ENCODE assay signal across 7 mouse cellular contexts in the genomic region with DNA sequence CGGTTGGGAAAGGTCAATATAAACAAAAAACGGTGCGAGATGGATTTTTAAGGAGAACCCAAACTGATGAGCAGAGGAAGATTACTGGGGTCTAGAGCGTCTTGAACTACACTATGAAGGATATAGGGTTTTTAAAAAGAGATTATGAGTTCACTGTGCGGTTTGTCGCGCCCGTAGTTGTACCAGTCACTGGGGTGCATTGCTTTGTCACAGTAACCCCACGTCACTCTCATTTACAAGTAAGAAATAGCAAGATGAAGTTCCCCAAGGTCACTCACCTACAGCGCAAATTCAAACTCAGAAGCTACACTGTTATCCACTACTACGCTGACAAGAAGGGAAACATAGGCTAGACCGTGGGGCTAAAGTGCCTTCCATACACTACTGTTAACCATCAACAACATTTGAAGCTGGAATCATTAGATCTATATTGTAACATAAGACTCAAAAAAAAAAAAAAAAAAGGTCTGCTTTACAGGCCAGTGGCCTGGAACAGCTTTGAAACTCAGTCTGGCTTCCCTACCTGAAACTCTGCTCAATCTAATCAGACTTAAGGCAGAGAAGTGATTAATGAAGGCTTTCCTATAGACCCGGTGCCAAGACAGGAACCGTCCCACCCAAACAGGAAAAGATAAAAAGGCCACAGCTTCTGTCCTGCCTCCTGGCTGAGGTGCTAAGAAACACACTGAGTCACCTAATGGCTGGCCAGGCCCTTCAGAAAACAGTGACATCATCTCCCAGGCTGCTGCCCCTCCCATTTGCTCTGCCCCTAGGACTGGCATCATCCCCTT. TPM values are rescaled to one million over a fixed set of nuclear protein-coding genes. Genes with fewer than 3 reads are reported as not detected.
DNase-seq lines count a peak whose midpoint lies in the region; ATAC-seq and TF ChIP-seq lines count a peak whose summit lies in the region.

No protein-coding gene starts in this region.

- no peaks in the 10 kb centered on the region for H3K4me1 ChIP-seq in ES-Bruce4 (ENCODE audit: control insufficient read depth, insufficient read depth, low read length)
- peaks cover 60% of the 10 kb centered on the region for H3K4me1 ChIP-seq in erythroblast, embryonic 14.5 days (ENCODE audit: control insufficient read depth)
- peaks cover 30% of the 10 kb centered on the region for H3K4me1 ChIP-seq in limb, embryonic 13.5 days
- H3K4me1 ChIP-seq in midbrain, embryonic 13.5 days (replicated peaks) = peaks cover 37% of the 10 kb centered on the region

- no peaks in the 10 kb centered on the region for H3K36me3 ChIP-seq in ES-Bruce4 (ENCODE audit: control insufficient read depth, insufficient read depth, low read length, poor library complexity, severe bottlenecking)
- peaks cover 9% of the 10 kb centered on the region for H3K36me3 ChIP-seq in erythroblast, embryonic 14.5 days (ENCODE audit: control insufficient read depth)
- no peaks in the 10 kb centered on the region for H3K36me3 ChIP-seq in limb, embryonic 13.5 days
- no peaks in the 10 kb centered on the region for H3K36me3 ChIP-seq in midbrain, embryonic 13.5 days

- H3K4me2 ChIP-seq in limb, embryonic 13.5 days (replicated peaks) = peak overlapping the region; percentile 73
- peak overlapping the region; percentile 69 for H3K4me2 ChIP-seq in midbrain, embryonic 13.5 days (replicated peaks)

- peak; percentile 32 to 46 for DNase-seq in adrenal gland, adult 18-20 months (ENCODE audit: low spot score in 2 of 2)
- DNase-seq in layer of hippocampus, adult 11-12 months (ENCODE audit: low spot score) = no peak

- H3K9me3 ChIP-seq in ES-Bruce4 (replicated peaks; ENCODE audit: control insufficient read depth, insufficient read depth, low read length, poor library complexity, severe bottlenecking) = no peaks in the 10 kb centered on the region
- no peaks in the 10 kb centered on the region for H3K9me3 ChIP-seq in erythroblast, embryonic 14.5 days (ENCODE audit: control insufficient read depth, low read length)
- H3K9me3 ChIP-seq in limb, embryonic 13.5 days = no peaks in the 10 kb centered on the region
- no peaks in the 10 kb centered on the region for H3K9me3 ChIP-seq in midbrain, embryonic 13.5 days

- no peaks in the 10 kb centered on the region for H3K27me3 ChIP-seq in ES-Bruce4 (ENCODE audit: control insufficient read depth, insufficient read depth, low read length, poor library complexity, severe bottlenecking)
- no peaks in the 10 kb centered on the region for H3K27me3 ChIP-seq in erythroblast, embryonic 14.5 days (ENCODE audit: control insufficient read depth)
- H3K27me3 ChIP-seq in limb, embryonic 13.5 days = peaks cover 10% of the 10 kb centered on the region
- no peaks in the 10 kb centered on the region for H3K27me3 ChIP-seq in midbrain, embryonic 13.5 days

- H3K27ac ChIP-seq in ES-Bruce4 (ENCODE audit: insufficient read depth, low read length) = 0 out of 2 replicates have a peak overlapping the region, but pooled peaks have one; percentile 6
- H3K27ac ChIP-seq in limb, embryonic 13.5 days = peak overlapping the region; percentile 61; the same call in 1 of the 2 replicates
- H3K27ac ChIP-seq in midbrain, embryonic 13.5 days = peak overlapping the region; percentile 70

- peak; percentile 66 to 70 for ATAC-seq in hematopoietic stem cell, adult 5-6 weeks (replicated peaks in 1 of 2; ENCODE audit: insufficient read depth in 1 of 2, low FRiP score in 2 of 2, low TSS enrichment in 1 of 2, low read depth in 1 of 2, poor library complexity in 2 of 2, severe bottlenecking in 2 of 2)
- ATAC-seq in limb, embryonic 13.5 days (ENCODE audit: low FRiP score, low read depth) = no peak
- ATAC-seq in midbrain, embryonic 13.5 days = no peak

- TF ChIP-seq POLR2A in ES-Bruce4 (IDR thresholded peaks at IDR 0.05; ENCODE audit: insufficient read depth, low read length) = no peak

- TF ChIP-seq EP300 in ES-Bruce4 (IDR thresholded peaks at IDR 0.05; ENCODE audit: insufficient read depth, low read depth, low read length) = no peak

- peak overlapping the region; percentile 69 for H3K9ac ChIP-seq in ES-Bruce4 (ENCODE audit: low read depth, poor library complexity, severe bottlenecking)
- H3K9ac ChIP-seq in limb, embryonic 13.5 days = peak overlapping the region; percentile 61
- H3K9ac ChIP-seq in midbrain, embryonic 13.5 days (replicated peaks) = peak overlapping the region; percentile 60

- TF ChIP-seq CTCF in ES-Bruce4 (IDR thresholded peaks at IDR 0.05; ENCODE audit: low read depth, low read length) = no peak

- H3K4me3 ChIP-seq in ES-Bruce4 (ENCODE audit: low read depth, low read length) = peak overlapping the region; percentile 35
- H3K4me3 ChIP-seq in erythroblast, embryonic 14.5 days (replicated peaks) = peak overlapping the region; percentile 97
- H3K4me3 ChIP-seq in limb, embryonic 13.5 days = peak overlapping the region; percentile 90
- peak overlapping the region; percentile 93 for H3K4me3 ChIP-seq in midbrain, embryonic 13.5 days (replicated peaks)

- 42% methylated on average over 14 of the region's 14 CpGs for WGBS in limb, embryonic 13.5 days
- 45% methylated on average over 14 of the region's 14 CpGs for WGBS in midbrain, embryonic 13.5 days

RNA-seq across cellular contexts. Expression of a gene that starts 17.9 kb away (rescaled TPM):
- polyA plus RNA-seq in ES-Bruce4 (2011; ENCODE audit: insufficient read depth, insufficient read length, low read depth, missing spikeins) = 59.3 and 71.7 TPM in 2 replicates
- 10 to 100 TPM; 76.9 to 85.9 TPM for total RNA-seq in adrenal gland, adult 18-20 months (2021)
- polyA plus RNA-seq in erythroblast, embryonic 14.5 days (2012) = 6.3 and 6.6 TPM in 2 replicates
- total RNA-seq in hematopoietic stem cell, adult 5-6 weeks (2017) = 51.2 and 73.3 TPM in 2 replicates
- polyA plus RNA-seq in limb, embryonic 13.5 days (2015; fragmentation: Nextera tagmentation; extraction: Ambion mirVana) = 98.8 and 102 TPM in 2 replicates
- 79.9 and 80.8 TPM in 2 replicates for polyA plus RNA-seq in midbrain, embryonic 13.5 days (2015; fragmentation: Nextera tagmentation; extraction: Ambion mirVana)

RNA-seq across cellular contexts. Expression of a gene that starts 34.5 kb away (rescaled TPM):
- not detected in 2 replicates for polyA plus RNA-seq in ES-Bruce4 (2011; ENCODE audit: insufficient read depth, insufficient read length, low read depth, missing spikeins)
- total RNA-seq in adrenal gland, adult 18-20 months (2021) = not detected
- 0.01 TPM in 1 of 2 replicates, not detected in the other for polyA plus RNA-seq in erythroblast, embryonic 14.5 days (2012)
- total RNA-seq in hematopoietic stem cell, adult 5-6 weeks (2017) = not detected in 2 replicates
- 0.15 and 0.23 TPM in 2 replicates for polyA plus RNA-seq in limb, embryonic 13.5 days (2015; fragmentation: Nextera tagmentation; extraction: Ambion mirVana)
- 0.04 and 0.05 TPM in 2 replicates for polyA plus RNA-seq in midbrain, embryonic 13.5 days (2015; fragmentation: Nextera tagmentation; extraction: Ambion mirVana)

RNA-seq across cellular contexts. Expression of a gene that starts 47.6 kb away (rescaled TPM):
- 4,511 and 5,371 TPM in 2 replicates for polyA plus RNA-seq in ES-Bruce4 (2011; ENCODE audit: insufficient read depth, insufficient read length, low read depth, missing spikeins)
- 1,000 to 10,000 TPM; 1,157 to 1,226 TPM for total RNA-seq in adrenal gland, adult 18-20 months (2021)
- 7.0 and 11.1 TPM in 2 replicates for polyA plus RNA-seq in erythroblast, embryonic 14.5 days (2012)
- total RNA-seq in hematopoietic stem cell, adult 5-6 weeks (2017) = 6,451 and 7,582 TPM in 2 replicates
- polyA plus RNA-seq in limb, embryonic 13.5 days (2015; fragmentation: Nextera tagmentation; extraction: Ambion mirVana) = 996 and 1,041 TPM in 2 replicates
- 718 and 727 TPM in 2 replicates for polyA plus RNA-seq in midbrain, embryonic 13.5 days (2015; fragmentation: Nextera tagmentation; extraction: Ambion mirVana)

Comparison
In these comparisons a context has a peak if more than half of its experiments do, and no peak if none do; other contexts are left out.
1. H3K27ac ChIP-seq: peak in every context shown above with its lines; median percentile 70 in midbrain, embryonic 13.5 days; 61 in limb, embryonic 13.5 days; 6 in ES-Bruce4.
2. H3K4me3 ChIP-seq: peak in every context shown above with its lines; median percentile 97 in erythroblast, embryonic 14.5 days; 93 in midbrain, embryonic 13.5 days; 90 in limb, embryonic 13.5 days; 35 in ES-Bruce4.
3. ATAC-seq: peak in hematopoietic stem cell, adult 5-6 weeks (2 of 2); none in limb, embryonic 13.5 days (single experiment) and midbrain, embryonic 13.5 days (single experiment).
4. RNA of a gene that starts 47.6 kb away (polyA plus RNA-seq): 4,511 to 5,371 TPM in ES-Bruce4, 996 to 1,041 TPM in limb, embryonic 13.5 days and 718 to 727 TPM in midbrain, embryonic 13.5 days; 7.0 to 11.1 TPM in erythroblast, embryonic 14.5 days; every median in the first group is over 10 times any median in the second.
5. Peak in every context shown above with its lines, with median percentiles within 50 percentile points of each other: H3K9ac ChIP-seq.